ENCODE assay signal across 9 mouse cellular contexts in genomic region chr13:4281471-4282412, GRCm38 (mm10). TPM values are rescaled to one million over a fixed set of nuclear protein-coding genes. Genes with fewer than 3 reads are reported as not detected.
A peak's percentile ranks its signal among the peaks of the same experiment; 100 is the strongest.
DNase-seq lines count a peak whose midpoint lies in the region; ATAC-seq and TF ChIP-seq lines count a peak whose summit lies in the region.
"Had no signal": no experiment of that assay in that cellular context is flagged by ENCODE, and none has a peak within 500 bp of the region (broad histone marks: within the 10 kb centered on the region; RNA-seq: fewer than 3 reads in every experiment).

No protein-coding gene starts in this region.

- TF ChIP-seq CTCF in G1E (IDR thresholded peaks at IDR 0.05; ENCODE audit: low read depth, low read length) = no peak

- no peak overlapping the region for H3K4me3 ChIP-seq in hindbrain, embryonic 11.5 days (ENCODE audit: low read depth, low read length)
- no peak overlapping the region for H3K4me3 ChIP-seq in hindbrain, embryonic 10.5 days
- H3K4me3 ChIP-seq in G1E (ENCODE audit: low read depth, low read length) = no peak overlapping the region
- no peak overlapping the region for H3K4me3 ChIP-seq in forebrain, embryonic 11.5 days (ENCODE audit: low read depth, low read length)
- no peak overlapping the region for H3K4me3 ChIP-seq in liver, embryonic 12.5 days

- ATAC-seq in hindbrain, embryonic 11.5 days (ENCODE audit: low FRiP score) = peak; percentile 74; the same call in 1 of the 2 replicates
- peak; percentile 52; the same call in 1 of the 2 replicates for ATAC-seq in G1E (ENCODE audit: extremely low read depth, insufficient number of reproducible peaks, low FRiP score, poor library complexity, severe bottlenecking)
- ATAC-seq in forebrain, embryonic 11.5 days (replicated peaks; ENCODE audit: low FRiP score) = peak; percentile 60; the same call in 1 of the 2 replicates
- peak; percentile 21; the same call in 1 of the 2 replicates for ATAC-seq in liver, embryonic 12.5 days

- intact Hi-C loops in gastrocnemius, postnatal 36 days (cut with DNase I) = loop anchor here (10.0 kb wide), 1 partner anchor 167 kb away; no protein-coding TSS in a partner anchor

- peak; percentile 48 for DNase-seq in hindbrain, embryonic 11.5 days (ENCODE audit: low spot score)
- DNase-seq in hindbrain, embryonic 10.5 days (ENCODE audit: low spot score) = no peak
- DNase-seq in G1E (ENCODE audit: low spot score) = peak; percentile 4
- DNase-seq in forebrain, embryonic 11.5 days (ENCODE audit: low spot score) = no peak
- DNase-seq in kidney, adult 11 months = peak; percentile 14
- peak; percentile 59 for DNase-seq in retina, postnatal 1 day
- no peak for DNase-seq in gastrocnemius, postnatal 36 days

- H3K27ac ChIP-seq in hindbrain, embryonic 11.5 days (ENCODE audit: low read depth, low read length) = no peak overlapping the region
- H3K27ac ChIP-seq in hindbrain, embryonic 10.5 days = no peak overlapping the region
- H3K27ac ChIP-seq in forebrain, embryonic 11.5 days (ENCODE audit: low read depth, low read length) = no peak overlapping the region
- H3K27ac ChIP-seq in liver, embryonic 12.5 days = no peak overlapping the region

- no peak overlapping the region for H3K4me2 ChIP-seq in hindbrain, embryonic 11.5 days (replicated peaks; ENCODE audit: low read depth, low read length)
- H3K4me2 ChIP-seq in forebrain, embryonic 11.5 days (ENCODE audit: low read depth, low read length, severe bottlenecking) = no peak overlapping the region
- H3K4me2 ChIP-seq in liver, embryonic 12.5 days = no peak overlapping the region

- H3K27me3 ChIP-seq in hindbrain, embryonic 11.5 days (ENCODE audit: control insufficient read depth, insufficient read depth, low read length) = no peaks in the 10 kb centered on the region
- no peaks in the 10 kb centered on the region for H3K27me3 ChIP-seq in hindbrain, embryonic 10.5 days (ENCODE audit: insufficient read depth, poor library complexity, severe bottlenecking)
- H3K27me3 ChIP-seq in G1E (ENCODE audit: insufficient read depth, low read length) = peaks cover 3% of the 10 kb centered on the region
- no peaks in the 10 kb centered on the region for H3K27me3 ChIP-seq in forebrain, embryonic 11.5 days (ENCODE audit: control insufficient read depth, insufficient read depth, low read length)
- H3K27me3 ChIP-seq in liver, embryonic 12.5 days (replicated peaks) = no peaks in the 10 kb centered on the region

- H3K9ac ChIP-seq in hindbrain, embryonic 11.5 days (ENCODE audit: low read depth, low read length) = no peak overlapping the region
- H3K9ac ChIP-seq in forebrain, embryonic 11.5 days (ENCODE audit: low read length) = no peak overlapping the region
- no peak overlapping the region for H3K9ac ChIP-seq in liver, embryonic 12.5 days

- WGBS in hindbrain, embryonic 11.5 days = 42% methylated on average over 7 of the region's 7 CpGs
- 45% methylated on average over 7 of the region's 7 CpGs for WGBS in hindbrain, embryonic 10.5 days
- WGBS in forebrain, embryonic 11.5 days = 42% methylated on average over 7 of the region's 7 CpGs
- 30% methylated on average over 7 of the region's 7 CpGs for WGBS in liver, embryonic 12.5 days (ENCODE audit: insufficient replicate concordance)

- H3K9me3 ChIP-seq in hindbrain, embryonic 11.5 days (ENCODE audit: control insufficient read depth, low read length) = no peaks in the 10 kb centered on the region
- H3K9me3 ChIP-seq in hindbrain, embryonic 10.5 days = no peaks in the 10 kb centered on the region
- H3K9me3 ChIP-seq in G1E (replicated peaks) = no peaks in the 10 kb centered on the region
- no peaks in the 10 kb centered on the region for H3K9me3 ChIP-seq in forebrain, embryonic 11.5 days (ENCODE audit: control insufficient read depth, low read length)
- H3K9me3 ChIP-seq in liver, embryonic 12.5 days (replicated peaks) = no peaks in the 10 kb centered on the region

- no peaks in the 10 kb centered on the region for H3K4me1 ChIP-seq in hindbrain, embryonic 11.5 days (replicated peaks; ENCODE audit: control insufficient read depth, insufficient read depth, low read length)
- H3K4me1 ChIP-seq in hindbrain, embryonic 10.5 days (replicated peaks) = no peaks in the 10 kb centered on the region
- peaks cover 14% of the 10 kb centered on the region for H3K4me1 ChIP-seq in G1E (ENCODE audit: insufficient read depth, low read depth, low read length)
- H3K4me1 ChIP-seq in forebrain, embryonic 11.5 days (replicated peaks; ENCODE audit: control insufficient read depth, insufficient read depth, low read length) = no peaks in the 10 kb centered on the region
- H3K4me1 ChIP-seq in liver, embryonic 12.5 days = no peaks in the 10 kb centered on the region

- no peaks in the 10 kb centered on the region for H3K36me3 ChIP-seq in hindbrain, embryonic 11.5 days (ENCODE audit: control insufficient read depth, insufficient read depth, low read length)
- H3K36me3 ChIP-seq in hindbrain, embryonic 10.5 days = no peaks in the 10 kb centered on the region
- H3K36me3 ChIP-seq in G1E (replicated peaks) = no peaks in the 10 kb centered on the region
- H3K36me3 ChIP-seq in forebrain, embryonic 11.5 days (ENCODE audit: control insufficient read depth, insufficient read depth, low read length) = no peaks in the 10 kb centered on the region
- H3K36me3 ChIP-seq in liver, embryonic 12.5 days = no peaks in the 10 kb centered on the region

RNA-seq across cellular contexts. Expression of gene Akr1c12, which starts 2.5 kb away (rescaled TPM):
- 0.32 TPM in 1 of 2 replicates, not detected in the other for polyA plus RNA-seq in hindbrain, embryonic 11.5 days (2014; fragmentation: Nextera tagmentation; extraction: Ambion mirVana)
- 0.17 TPM in 1 of 2 replicates, not detected in the other for polyA plus RNA-seq in hindbrain, embryonic 10.5 days (2016; fragmentation: Nextera tagmentation; extraction: Ambion mirVana)
- 9.0 and 11.9 TPM in 2 replicates for total RNA-seq in G1E (2014; fragmentation: Nextera tagmentation)
- 34.8 and 36.1 TPM in 2 replicates for total RNA-seq in G1E (2017)
- polyA plus RNA-seq in G1E (2012) = 0.63 and 1.0 TPM in 2 replicates
- 0.27 TPM in 1 of 2 replicates, not detected in the other for polyA plus RNA-seq in forebrain, embryonic 11.5 days (2014; fragmentation: Nextera tagmentation; extraction: Ambion mirVana)
- 12.2 and 13.2 TPM in 2 replicates for polyA plus RNA-seq in liver, embryonic 12.5 days (2016; fragmentation: Nextera tagmentation; extraction: Ambion mirVana)
- total RNA-seq in gastrocnemius, postnatal 36 days (2021) = not detected
- total RNA-seq: adrenal gland, adult 18-20 months had no signal

RNA-seq across cellular contexts. Expression of gene Akr1c19, which starts 53.2 kb away (rescaled TPM):
- 0.79 and 0.84 TPM in 2 replicates for polyA plus RNA-seq in hindbrain, embryonic 11.5 days (2014; fragmentation: Nextera tagmentation; extraction: Ambion mirVana)
- polyA plus RNA-seq in hindbrain, embryonic 10.5 days (2016; fragmentation: Nextera tagmentation; extraction: Ambion mirVana) = 0.25 and 0.64 TPM in 2 replicates
- not detected in 2 replicates for total RNA-seq in G1E (2014; fragmentation: Nextera tagmentation)
- 0.11 and 0.70 TPM in 2 replicates for total RNA-seq in G1E (2017)
- polyA plus RNA-seq in G1E (2012) = not detected in 2 replicates
- polyA plus RNA-seq in forebrain, embryonic 11.5 days (2014; fragmentation: Nextera tagmentation; extraction: Ambion mirVana) = 0.27 and 0.39 TPM in 2 replicates
- polyA plus RNA-seq in liver, embryonic 12.5 days (2016; fragmentation: Nextera tagmentation; extraction: Ambion mirVana) = 34.1 and 36.7 TPM in 2 replicates
- total RNA-seq in gastrocnemius, postnatal 36 days (2021) = under 1 TPM; 0.20 to 0.28 TPM

Comparison
In these comparisons a context has a peak if more than half of its experiments do, and no peak if none do; other contexts are left out.
1. DNase-seq: peak in hindbrain, embryonic 11.5 days (single experiment), G1E (single experiment), kidney, adult 11 months (single experiment) and retina, postnatal 1 day (single experiment); none in hindbrain, embryonic 10.5 days (single experiment), forebrain, embryonic 11.5 days (single experiment) and gastrocnemius, postnatal 36 days (0 of 2).
2. ATAC-seq: peak in every context shown above with its lines; median percentile 74 in hindbrain, embryonic 11.5 days; 60 in forebrain, embryonic 11.5 days; 52 in G1E; 21 in liver, embryonic 12.5 days.
3. RNA of gene Akr1c19, which starts 53.2 kb away (polyA plus RNA-seq): 34.1 to 36.7 TPM in liver, embryonic 12.5 days; 0.79 to 0.84 TPM in hindbrain, embryonic 11.5 days, 0.25 to 0.64 TPM in hindbrain, embryonic 10.5 days, 0.27 to 0.39 TPM in forebrain, embryonic 11.5 days and not detected in G1E; every median in the first group is over 10 times any median in the second.